Mouse (Mus musculus) CH12.LX (cell line): ENCODE data around the gene Mta2. TPM values are rescaled to one million over a fixed set of nuclear protein-coding genes. Genes with fewer than 3 reads are reported as not detected.

Experiments
- DNase-seq: peaks from one replicate; pipeline ENCODE4 v3.0.0-alpha.2; 2013; ENCODE audit errors: extremely low read depth
- H3K27ac ChIP-seq: 2 replicates; pipeline ENCODE4 v1.5.1; 2012; ENCODE audit warnings: low read depth, mild to moderate bottlenecking, control low read depth, moderate library complexity; ENCODE audit not compliant: insufficient read depth
- H3K27me3 ChIP-seq: replicated peaks from 2 replicates; pipeline ENCODE3; 2012; ENCODE audit warnings: inconsistent platforms
- H3K36me3 ChIP-seq, 2 experiments: replicated peaks in 1 of 2; 2 replicates each; pipeline versions ENCODE3 to v1.6.1; 2012; ENCODE audit warnings: inconsistent platforms in 1 of 2, low read length in 1 of 2, mild to moderate bottlenecking in 1 of 2, mixed read lengths in 1 of 2, moderate library complexity in 1 of 2; ENCODE audit not compliant: control insufficient read depth in 1 of 2, insufficient read depth in 1 of 2
- H3K4me1 ChIP-seq, 2 experiments: 2 replicates each; pipeline ENCODE4 v1.6.1; 2012; ENCODE audit warnings: inconsistent platforms in 1 of 2, moderate library complexity in 1 of 2; ENCODE audit not compliant: insufficient read depth in 2 of 2, control insufficient read depth in 1 of 2
- H3K4me2 ChIP-seq: 2 replicates; pipeline ENCODE4 v1.6.1; 2012; ENCODE audit warnings: low read depth, mild to moderate bottlenecking, control low read depth; ENCODE audit not compliant: poor library complexity, insufficient read depth, severe bottlenecking
- H3K4me3 ChIP-seq, 3 experiments: fragments of 150-350 bp in 1 of 3; sonication (generic) in 1 of 3; replicated peaks in 1 of 3; 2 replicates each; pipeline versions ENCODE3 to v1.5.1; 2011 to 2012; ENCODE audit warnings: low read depth in 2 of 3, low read length in 2 of 3, mild to moderate bottlenecking in 2 of 3, moderate library complexity in 2 of 3, control low read depth in 1 of 3, improper control_type of control experiment in 1 of 3, inconsistent platforms in 1 of 3, mixed read lengths in 1 of 3; ENCODE audit not compliant: poor library complexity in 1 of 3
- H3K79me2 ChIP-seq: replicated peaks from 2 replicates; pipeline ENCODE4 v1.6.1; 2012; ENCODE audit warnings: mild to moderate bottlenecking, moderate library complexity; ENCODE audit not compliant: control insufficient read depth, poor library complexity, insufficient read depth, severe bottlenecking; ENCODE audit errors: extremely low read depth
- H3K9ac ChIP-seq: 2 replicates; pipeline ENCODE4 v1.6.1; 2012; ENCODE audit warnings: low read depth, mild to moderate bottlenecking, control low read depth, moderate library complexity; ENCODE audit not compliant: insufficient read depth
- H3K9me3 ChIP-seq: replicated peaks from 2 replicates; pipeline ENCODE3; 2012; ENCODE audit warnings: low read length, inconsistent platforms, mixed read lengths
- CHD1 ChIP-seq: IDR thresholded peaks from 2 replicates; pipeline ENCODE4 v1.6.1; 2012; ENCODE audit warnings: low read depth, low read length, improper control_type of control experiment, inconsistent platforms
- CHD2 ChIP-seq: IDR thresholded peaks from 2 replicates; pipeline ENCODE4 v1.6.1; 2011; ENCODE audit warnings: low read length, improper control_type of control experiment
- ELF1 ChIP-seq: IDR thresholded peaks from 2 replicates; pipeline ENCODE4 v1.6.1; 2014; ENCODE audit warnings: low read depth, mild to moderate bottlenecking, inconsistent platforms, low read length, improper control_type of control experiment
- JUN ChIP-seq: IDR thresholded peaks from 2 replicates; pipeline ENCODE4 v1.6.1; 2011; ENCODE audit warnings: low read depth, mild to moderate bottlenecking, low read length, improper control_type of control experiment, moderate library complexity; ENCODE audit not compliant: insufficient read depth
- MEF2A ChIP-seq: IDR thresholded peaks from 2 replicates; pipeline ENCODE4 v1.6.1; 2014; ENCODE audit warnings: low read depth, mild to moderate bottlenecking, inconsistent platforms, low read length, improper control_type of control experiment, borderline replicate concordance
- NELFE ChIP-seq: IDR thresholded peaks from 2 replicates; pipeline ENCODE4 v1.6.1; 2011; ENCODE audit warnings: low read depth, low read length, improper control_type of control experiment
- NRF1 ChIP-seq: IDR thresholded peaks from 2 replicates; pipeline ENCODE4 v1.6.1; 2014; ENCODE audit warnings: low read depth, mild to moderate bottlenecking, inconsistent platforms, low read length, improper control_type of control experiment, moderate library complexity
- POLR2A ChIP-seq: IDR thresholded peaks from 2 replicates; pipeline ENCODE4 v1.6.1; 2011; ENCODE audit warnings: low read depth, mild to moderate bottlenecking, improper control_type of control experiment, low read length
- POLR2AphosphoS2 ChIP-seq: IDR thresholded peaks from 2 replicates; pipeline ENCODE4 v1.6.1; 2011; ENCODE audit warnings: low read depth, low read length, improper control_type of control experiment
- RAD21 ChIP-seq: IDR thresholded peaks from 2 replicates; pipeline ENCODE4 v1.6.1; 2011; ENCODE audit warnings: low read depth, mild to moderate bottlenecking, low read length, improper control_type of control experiment, moderate library complexity
- RCOR1 ChIP-seq: conservative IDR thresholded peaks from 2 replicates; pipeline ENCODE4 v1.6.1; 2012; ENCODE audit warnings: low read depth, mild to moderate bottlenecking, inconsistent platforms, low read length, improper control_type of control experiment
- SMC3 ChIP-seq: IDR thresholded peaks from 2 replicates; pipeline ENCODE4 v1.6.1; 2011; ENCODE audit warnings: low read depth, low read length, improper control_type of control experiment
- ZC3H11A ChIP-seq: IDR thresholded peaks from 2 replicates; pipeline ENCODE4 v1.6.1; 2012; ENCODE audit warnings: low read depth, mild to moderate bottlenecking, inconsistent platforms, low read length, improper control_type of control experiment
- ZKSCAN1 ChIP-seq: IDR thresholded peaks from 2 replicates; pipeline ENCODE4 v1.6.1; 2012; ENCODE audit warnings: low read depth, inconsistent platforms, low read length, improper control_type of control experiment, borderline replicate concordance
- ZMIZ1 ChIP-seq: IDR thresholded peaks from 2 replicates; pipeline ENCODE4 v1.6.1; 2012; ENCODE audit warnings: low read depth, mild to moderate bottlenecking, inconsistent platforms, low read length, improper control_type of control experiment
- ZNF384 ChIP-seq: IDR thresholded peaks from 2 replicates; pipeline ENCODE4 v1.6.1; 2012; ENCODE audit warnings: low read depth, low read length, improper control_type of control experiment, inconsistent platforms
- dilution Hi-C: fragments of 300-500 bp; cut with MboI; formaldehyde crosslinking; loops from 2 replicates; pipeline ENCODE4 v1.14.3; 2020; ENCODE audit warnings: low sequenced_read_pairs; ENCODE audit not compliant: extremely low pct_unique_long_range_greater_than_20kb, extremely low pct_ligation_motif_present
- in situ Hi-C: fragments of 300-500 bp; cut with MboI; formaldehyde crosslinking; loops from 3 replicates; pipeline ENCODE4 v1.14.3; 2019; ENCODE audit warnings: low sequenced_read_pairs, low pct_ligation_motif_present, low pct_unique_long_range_greater_than_20kb, mixed read lengths
- polyA plus RNA-seq: library from polyadenylated mRNA; unstranded; fragments of >175 nt; gene quantifications from 2 replicates; pipeline ENCODE4 v1.2.1, GENCODE M21; 2012; ENCODE audit warnings: low read depth; ENCODE audit not compliant: insufficient read length
- total RNA-seq, 2 experiments: library from RNA; depleted of rRNA; stranded (reverse); fragments of 300-350 nt in 1 of 2; fragments of >200 nt in 1 of 2; gene quantifications; 2 replicates each; pipeline ENCODE4 v1.2.3; 2012 to 2014

Mta2 gene
- total and polyA plus RNA-seq, 3 experiments = 115 to 162 (median 131) TPM

- H3K9me3 ChIP-seq = no peaks in the 10 kb centered on the region
- no peak overlapping the region for H3K27ac ChIP-seq
- H3K9ac ChIP-seq = no peak overlapping the region
- H3K4me3 ChIP-seq = no peak overlapping the region
- peaks cover 27 to 87% of the 10 kb centered on the region in 2 experiments for H3K4me1 ChIP-seq
- peaks cover 45 to 64% of the 10 kb centered on the region in 2 experiments for H3K36me3 ChIP-seq
- no peak overlapping the region for H3K4me2 ChIP-seq
- H3K27me3 ChIP-seq = no peaks in the 10 kb centered on the region
- in situ Hi-C loops = no loop called here
- dilution Hi-C loops = no loop called here
- H3K79me2 ChIP-seq = no peaks in the 10 kb centered on the region; the same call in 1 of the 2 replicates
- TF ChIP-seq ZMIZ1 (peak; percentile 6; the same call in 1 of the 2 replicates), SMC3 (no peak)
- DNase-seq = peak; percentile 49
Measured at GRCm38 (mm10) chr19:8980771-8981170, 39.1 kb downstream of the Mta2 start.

GRCm38 (mm10) chr19:8981450-8982168 is 39.9 kb downstream of the Mta2 start:
- no peak overlapping the region for H3K9ac ChIP-seq
- dilution Hi-C loops (no loop called here), in situ Hi-C loops (no loop called here)
- H3K36me3 ChIP-seq = peaks cover 39 to 56% of the 10 kb centered on the region in 2 experiments
- no peaks in the 10 kb centered on the region for H3K9me3 ChIP-seq
- H3K4me3 ChIP-seq = no peak overlapping the region
- H3K4me2 ChIP-seq = no peak overlapping the region
- TF ChIP-seq NELFE = 0 out of 2 replicates have a peak, but pooled peaks have one; percentile 17
- TF ChIP-seq RCOR1 = no peak
- 0 out of 2 replicates have a peak, but pooled peaks have one; percentile 15 for TF ChIP-seq ZNF384
- TF ChIP-seq NRF1 = no peak
- TF ChIP-seq POLR2AphosphoS2 = peak; percentile 6; the same call in 1 of the 2 replicates
- 0 out of 2 replicates have a peak, but pooled peaks have one; percentile 7 for TF ChIP-seq POLR2A
- H3K79me2 ChIP-seq = no peaks in the 10 kb centered on the region; the same call in 1 of the 2 replicates
- no peak overlapping the region for H3K27ac ChIP-seq
- peaks cover 27 to 86% of the 10 kb centered on the region in 2 experiments for H3K4me1 ChIP-seq
- no peaks in the 10 kb centered on the region for H3K27me3 ChIP-seq
- no peak for DNase-seq

GRCm38 (mm10) chr19:8982303-8983149 is 40.9 kb downstream of the Mta2 start:
- Histone ChIP-seq H3K79me2 (no peaks in the 10 kb centered on the region), H3K9ac (no peak overlapping the region), H3K27ac (no peak overlapping the region), H3K27me3 (no peaks in the 10 kb centered on the region), H3K4me3 (no peak overlapping the region), H3K4me1 (peaks cover 27 to 77% of the 10 kb centered on the region in 2 experiments), H3K4me2 (no peak overlapping the region), H3K9me3 (no peaks in the 10 kb centered on the region), H3K36me3 (peaks cover 30 to 46% of the 10 kb centered on the region in 2 experiments)
- dilution Hi-C loops (no loop called here), in situ Hi-C loops (no loop called here)
- TF ChIP-seq ELF1 (no peak), CHD1 (no peak), ZKSCAN1 (no peak), ZC3H11A (no peak), RAD21 (no peak), JUN (no peak), CHD2 (no peak), MEF2A (no peak), RCOR1 (no peak), NRF1 (no peak)
- no peak for DNase-seq
